14 mouse cellular contexts compared by ENCODE assay signal in genomic region chr5:129009577-129009976, GRCm38 (mm10). TPM values are rescaled to one million over a fixed set of nuclear protein-coding genes. Genes with fewer than 3 reads are reported as not detected.
"Had no signal": no experiment of that assay in that cellular context is flagged by ENCODE, and none has a peak within 500 bp of the region (broad histone marks: within the 10 kb centered on the region; RNA-seq: fewer than 3 reads in every experiment).

No protein-coding gene starts in this region.

- H3K4me3 ChIP-seq: intestine, embryonic 15.5 days; myocyte; neural tube, embryonic 15.5 days had no signal

- H3K9ac ChIP-seq: intestine, embryonic 15.5 days; neural tube, embryonic 15.5 days; stomach, embryonic 15.5 days had no signal

- H3K36me3 ChIP-seq: stomach, embryonic 15.5 days had no signal

- DNase-seq: kidney, adult 18-20 months; kidney, postnatal 10 days; left cerebral cortex, postnatal 4 days; lung, embryonic 14.5 days; lung, postnatal 10 days; lung, postnatal 4 days; midbrain, embryonic 14.5 days; thymus, postnatal 36 days had no signal

- H3K27me3 ChIP-seq: intestine, embryonic 15.5 days; neural tube, embryonic 15.5 days; stomach, embryonic 15.5 days had no signal

- H3K27ac ChIP-seq: intestine, embryonic 15.5 days; neural tube, embryonic 15.5 days; stomach, embryonic 15.5 days had no signal

- H3K9me3 ChIP-seq: intestine, embryonic 15.5 days; midbrain, embryonic 10.5 days; neural tube, embryonic 15.5 days; stomach, embryonic 15.5 days had no signal

RNA-seq across cellular contexts. Expression of gene Rimbp2, which starts 56.3 kb away (rescaled TPM):
- polyA plus RNA-seq: lung, embryonic 14.5 days; myocyte; thymus, postnatal 0 days had no signal
